Mouse (Mus musculus) intestine, postnatal 0 days (tissue): ENCODE results near the gene 2310030G06Rik. TPM values are rescaled to one million over a fixed set of nuclear protein-coding genes. Genes with fewer than 3 reads are reported as not detected.

Experiments used
- ATAC-seq: fragments of 200-750 bp; cut with Nextera tagmentation; 2 replicates; pipeline ENCODE4 v1.8.0; 2017; ENCODE audit warnings: mild to moderate bottlenecking, moderate TSS enrichment, moderate library complexity
- H3K27ac ChIP-seq: fragments of 300-500 bp; sonication (generic); 2 replicates; pipeline ENCODE4 v1.5.1; 2014; ENCODE audit warnings: mild to moderate bottlenecking, low read depth, low read length, moderate library complexity
- H3K27me3 ChIP-seq: fragments of 300-500 bp; sonication (generic); replicated peaks from 2 replicates; pipeline ENCODE4 v1.6.1; 2014; ENCODE audit warnings: low read length, mixed read lengths; ENCODE audit not compliant: control insufficient read depth, insufficient read depth
- H3K36me3 ChIP-seq: fragments of 300-500 bp; sonication (generic); 2 replicates; pipeline ENCODE4 v1.6.1; 2014; ENCODE audit warnings: mild to moderate bottlenecking, moderate library complexity; ENCODE audit not compliant: control insufficient read depth, insufficient read depth
- H3K4me1 ChIP-seq: fragments of 300-500 bp; sonication (generic); replicated peaks from 2 replicates; pipeline ENCODE4 v1.6.1; 2014; ENCODE audit warnings: antibody characterized with exemption, low read length, mixed read lengths; ENCODE audit not compliant: control insufficient read depth, insufficient read depth
- H3K4me2 ChIP-seq: fragments of 300-500 bp; sonication (generic); replicated peaks from 2 replicates; pipeline ENCODE4 v1.6.1; 2014; ENCODE audit warnings: low read depth, mild to moderate bottlenecking, moderate library complexity
- H3K4me3 ChIP-seq: fragments of 300-500 bp; sonication (generic); 2 replicates; pipeline ENCODE4 v1.5.1; 2014; ENCODE audit warnings: low read depth, low read length
- H3K9ac ChIP-seq: fragments of 300-500 bp; sonication (generic); 2 replicates; pipeline ENCODE4 v1.6.1; 2014; ENCODE audit warnings: mild to moderate bottlenecking, low read depth, low read length
- H3K9me3 ChIP-seq: fragments of 300-500 bp; sonication (generic); 2 replicates; pipeline ENCODE4 v1.6.1; 2016; ENCODE audit warnings: mixed run types; ENCODE audit not compliant: control insufficient read depth
- CTCF ChIP-seq: sonication (generic); IDR thresholded peaks from 2 replicates; pipeline ENCODE4 v1.5.1; 2016; ENCODE audit warnings: low read depth, mild to moderate bottlenecking, control low read depth, antibody characterized with exemption, moderate library complexity
- WGBS: fragments of 180-500 bp; shearing (Covaris S2); extraction: QIAGEN DNeasy Blood & Tissue Kit; methylation state at CpG from one replicate; pipeline ENCODE4 v1.1.7; 2014; 5-methylcytosine and 5-hydroxymethylcytosine counted together
- polyA plus RNA-seq: library from polyadenylated mRNA; unstranded; fragments of >200 nt; fragmentation: Nextera tagmentation; extraction: Ambion mirVana; gene quantifications from 2 replicates; pipeline ENCODE4 v1.2.1, GENCODE M21; 2015

2310030G06Rik gene
- 45.3 and 50.2 TPM in 2 replicates for polyA plus RNA-seq

DNA sequence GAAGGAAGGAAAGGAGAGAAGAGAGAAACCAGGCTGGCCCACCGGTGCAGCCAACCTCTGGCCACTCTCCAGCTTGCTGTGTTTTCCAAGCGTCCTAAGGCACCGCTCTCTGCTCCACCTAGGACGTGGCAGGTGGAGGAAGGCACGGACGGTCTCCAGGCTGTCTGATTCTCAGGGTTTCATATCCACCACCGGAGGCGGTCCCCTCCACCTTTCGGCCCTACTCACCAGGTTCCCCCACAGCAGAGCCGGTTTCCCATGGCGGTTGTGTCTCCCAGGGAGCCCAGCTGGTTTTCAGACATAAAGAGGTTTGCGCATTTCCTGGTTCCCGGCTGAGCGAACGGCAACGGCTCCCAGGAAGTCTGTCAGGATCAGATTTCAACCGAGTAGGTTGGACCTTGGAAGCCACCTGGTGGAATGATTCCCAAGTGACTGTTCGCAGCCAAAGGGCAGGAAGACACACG lies at the start of gene 2310030G06Rik:
Gene 2310030G06Rik, minus strand, starts transcription at position 323 of the 464 bp plus-strand sequence.
- WGBS: under 1% methylated on average over 19 of the region's 19 CpGs

DNA sequence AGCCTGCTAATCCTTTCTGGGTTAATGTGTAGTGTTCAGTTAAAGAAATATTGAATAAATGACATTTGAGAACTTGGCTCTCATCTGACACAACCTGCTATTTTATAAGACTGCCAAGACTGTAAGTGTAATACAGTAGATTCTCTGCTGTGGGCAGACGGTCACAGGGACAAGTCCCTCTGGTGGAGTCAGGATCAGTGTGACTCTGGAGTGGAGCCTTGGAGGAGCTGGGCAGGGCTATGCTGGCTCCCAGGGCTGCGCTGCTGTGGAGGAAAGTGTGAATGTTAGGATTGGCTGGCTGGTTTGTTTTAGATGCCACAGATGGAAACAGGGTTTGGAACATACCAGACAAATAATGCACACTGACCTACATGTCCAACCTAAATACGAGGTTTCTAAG lies 48.9 kb upstream of the 2310030G06Rik start:
- ATAC-seq: no peak
- no peak overlapping the region for H3K4me2 ChIP-seq
- no peak overlapping the region for H3K27ac ChIP-seq
- H3K27me3 ChIP-seq: no peaks in the 10 kb centered on the region
- H3K4me1 ChIP-seq: no peaks in the 10 kb centered on the region
- TF ChIP-seq CTCF: no peak
- peaks cover 26% of the 10 kb centered on the region for H3K36me3 ChIP-seq
- WGBS: 93% methylated on average over 3 of the region's 3 CpGs
- no peak overlapping the region for H3K9ac ChIP-seq
- H3K9me3 ChIP-seq: no peaks in the 10 kb centered on the region
- H3K4me3 ChIP-seq: no peak overlapping the region

More for the DNA sequence above, at the start of gene 2310030G06Rik:
- Histone ChIP-seq H3K4me1 (0 out of 2 replicates have a peak, but pooled peaks cover 3% of the 10 kb centered on the region), H3K27ac (peak within 1 kb of the TSS; percentile 96), H3K27me3 (no peaks in the 10 kb centered on the region), H3K4me2 (peak within 1 kb of the TSS; percentile 76), H3K9me3 (no peaks in the 10 kb centered on the region), H3K9ac (peak within 1 kb of the TSS; percentile 72), H3K36me3 (no peaks in the 10 kb centered on the region), H3K4me3 (peak within 1 kb of the TSS; percentile 56)
- peak; percentile 88 for ATAC-seq
- peak; percentile 64 for TF ChIP-seq CTCF

DNA sequence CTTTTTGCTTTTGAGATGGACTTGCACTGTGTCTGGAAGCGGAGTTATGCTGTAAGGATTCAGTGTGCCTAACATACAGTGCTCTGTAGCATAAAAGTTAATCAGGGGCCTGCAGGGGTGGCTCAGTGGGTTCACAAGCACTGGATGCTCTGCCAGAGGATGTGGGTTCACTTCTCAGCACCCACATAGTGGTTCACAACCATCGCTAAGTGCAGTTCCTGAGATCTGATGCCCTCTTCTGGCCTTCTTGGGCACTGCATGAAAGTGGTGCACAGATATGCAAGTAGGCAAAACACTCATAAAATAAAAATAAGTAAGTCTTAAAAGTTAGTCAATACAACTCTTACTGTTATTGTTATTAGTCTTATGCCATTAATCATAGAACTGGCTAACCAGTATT lies 35.8 kb upstream of the 2310030G06Rik start:
- Histone ChIP-seq H3K9me3 (no peaks in the 10 kb centered on the region), H3K4me1 (no peaks in the 10 kb centered on the region), H3K4me2 (no peak overlapping the region), H3K27me3 (no peaks in the 10 kb centered on the region), H3K9ac (no peak overlapping the region), H3K36me3 (peaks cover 62% of the 10 kb centered on the region), H3K4me3 (no peak overlapping the region), H3K27ac (no peak overlapping the region)
- no peak for ATAC-seq
- peak; percentile 66 for TF ChIP-seq CTCF
- WGBS: 71% methylated on average over 2 of the region's 2 CpGs

DNA sequence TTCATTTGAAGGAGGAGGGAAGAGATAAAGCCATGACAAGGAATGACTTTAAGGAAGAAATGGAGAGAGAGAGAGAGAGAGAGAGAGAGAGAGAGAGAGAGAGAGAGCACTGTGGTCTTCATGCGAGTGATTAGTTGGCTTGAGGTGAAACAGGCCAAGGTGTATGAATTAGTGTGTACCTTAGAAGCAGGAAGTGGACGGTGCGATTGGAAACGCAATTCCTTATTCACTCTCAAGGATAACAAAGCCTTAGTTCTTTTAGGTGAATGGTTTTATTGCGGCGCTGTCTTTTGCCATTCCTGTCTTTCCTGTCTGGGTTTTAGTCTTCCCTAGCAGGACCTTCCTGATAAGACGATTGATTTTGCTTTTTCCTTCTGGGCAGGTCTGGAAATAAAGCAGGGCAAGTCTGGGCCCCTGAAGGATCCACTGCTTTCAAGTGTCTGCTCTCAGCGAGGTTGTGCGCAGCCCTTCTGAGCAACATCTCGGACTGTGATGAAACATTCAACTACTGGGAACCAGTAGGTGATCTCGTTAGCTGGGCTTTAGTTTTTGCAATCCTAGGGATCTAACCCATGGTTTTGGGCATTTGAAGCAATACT lies 29.9 kb upstream of the 2310030G06Rik start:
- WGBS: 28% methylated on average over 11 of the region's 11 CpGs
- TF ChIP-seq CTCF: no peak
- Histone ChIP-seq H3K27ac (peak overlapping the region; percentile 88; the same call in 1 of the 2 replicates), H3K4me2 (peak overlapping the region; percentile 96), H3K36me3 (peaks cover 19% of the 10 kb centered on the region), H3K4me1 (0 out of 2 replicates have a peak, but pooled peaks cover 4% of the 10 kb centered on the region), H3K9me3 (no peaks in the 10 kb centered on the region), H3K4me3 (peak overlapping the region; percentile 89), H3K27me3 (no peaks in the 10 kb centered on the region), H3K9ac (no peak overlapping the region)
- peak; percentile 63 for ATAC-seq

DNA sequence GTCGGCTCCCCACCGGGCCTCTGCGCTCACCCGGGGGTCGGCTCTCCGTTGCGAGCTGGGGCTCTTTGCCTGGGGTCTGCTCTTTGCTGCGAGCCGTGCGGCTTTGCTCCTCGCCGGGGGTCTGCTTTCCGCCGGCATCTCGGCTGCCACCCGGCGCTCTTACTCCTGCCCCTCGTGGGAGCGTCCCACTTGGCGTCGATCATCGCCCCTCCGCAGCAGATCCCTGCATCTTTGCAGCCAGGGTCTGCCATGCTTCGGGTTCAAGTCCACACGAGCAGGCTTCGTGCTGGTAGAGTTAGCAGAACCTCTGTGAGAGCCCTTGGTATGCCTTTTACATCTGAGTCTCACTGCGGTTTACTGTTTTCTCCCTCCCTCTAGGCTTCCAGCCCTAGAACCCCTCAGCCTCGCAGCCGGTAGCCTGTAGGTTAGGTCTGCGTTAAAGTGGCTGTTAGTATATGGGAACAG lies 29.4 kb upstream of the 2310030G06Rik start:
- peak; percentile 29 for ATAC-seq
- Histone ChIP-seq H3K4me3 (peak overlapping the region; percentile 89), H3K4me1 (0 out of 2 replicates have a peak, but pooled peaks cover 4% of the 10 kb centered on the region), H3K4me2 (peak overlapping the region; percentile 96), H3K9me3 (no peaks in the 10 kb centered on the region), H3K36me3 (peaks cover 21% of the 10 kb centered on the region), H3K27ac (peak overlapping the region; percentile 88), H3K27me3 (no peaks in the 10 kb centered on the region), H3K9ac (peak overlapping the region; percentile 84)
- WGBS: under 1% methylated on average over 27 of the region's 30 CpGs
- no peak for TF ChIP-seq CTCF

DNA sequence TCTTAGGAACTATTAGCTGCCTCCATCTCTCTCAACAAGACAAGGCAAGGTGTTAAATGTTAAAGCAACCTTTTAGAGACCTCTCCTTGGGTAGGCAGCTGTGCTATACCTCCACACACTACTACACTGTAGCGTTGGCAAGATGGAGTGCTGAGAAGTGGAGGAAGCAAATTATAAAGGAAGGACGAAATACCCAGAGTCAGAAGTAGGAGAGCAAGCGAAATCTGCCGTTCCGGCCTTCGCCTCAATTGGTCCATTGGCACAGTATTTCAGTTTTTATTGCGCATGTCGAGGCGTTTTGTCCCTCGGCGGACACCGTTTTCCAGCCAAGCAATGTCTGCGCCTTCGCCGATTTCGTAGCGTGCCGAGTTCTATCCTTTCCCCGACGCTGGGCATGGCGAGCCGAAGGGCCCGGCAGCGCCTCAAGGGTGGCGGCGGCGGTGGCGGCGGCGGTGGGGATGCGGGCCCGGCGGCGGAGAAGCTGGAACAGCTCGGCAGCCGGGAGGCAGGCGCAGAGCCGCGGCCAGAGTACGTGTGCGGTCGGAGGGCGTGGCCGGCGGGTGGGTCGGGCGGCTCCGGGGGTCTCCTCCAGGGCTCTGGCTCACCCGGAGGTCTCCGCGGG lies 28.8 kb upstream of the 2310030G06Rik start, which contains the start of the genes Alg9 and 1110032A03Rik:
Gene Alg9, plus strand, starts transcription at position 29 of the 622 bp plus-strand sequence.
Gene 1110032A03Rik, minus strand, starts transcription at position 530 of the 622 bp plus-strand sequence.
- peak within 1 kb of the TSS; percentile 89 for H3K4me3 ChIP-seq
- no peak for TF ChIP-seq CTCF
- peaks cover 18% of the 10 kb centered on the region for H3K36me3 ChIP-seq
- no peaks in the 10 kb centered on the region for H3K27me3 ChIP-seq
- under 1% methylated on average over 51 of the region's 51 CpGs for WGBS
- H3K4me1 ChIP-seq: 0 out of 2 replicates have a peak, but pooled peaks cover 4% of the 10 kb centered on the region
- H3K4me2 ChIP-seq: peak within 1 kb of the TSS; percentile 96
- ATAC-seq: peak; percentile 48; the same call in 1 of the 2 replicates
- peak within 1 kb of the TSS; percentile 88 for H3K27ac ChIP-seq
- no peaks in the 10 kb centered on the region for H3K9me3 ChIP-seq
- H3K9ac ChIP-seq: peak within 1 kb of the TSS; percentile 84
